Mouse (Mus musculus) C2C12 (cell line): ENCODE results near the gene Aktip.

Source experiments
- CEBPB ChIP-seq: IDR thresholded peaks from one replicate; pipeline ENCODE4 v1.6.1; 2011; ENCODE audit warnings: low read depth, mild to moderate bottlenecking, control low read depth, moderate library complexity
- CTCF ChIP-seq: IDR thresholded peaks from one replicate; pipeline ENCODE4 v1.5.1; 2011; ENCODE audit not compliant: control insufficient read depth, insufficient read depth, insufficient read length
- MAX ChIP-seq: IDR thresholded peaks from one replicate; pipeline ENCODE4 v1.6.1; 2011; ENCODE audit warnings: mild to moderate bottlenecking, control low read depth
- MYOD1 ChIP-seq: IDR thresholded peaks from one replicate; pipeline ENCODE4 v1.6.1; 2011; ENCODE audit warnings: low read depth; ENCODE audit not compliant: control insufficient read depth, insufficient read length
- USF1 ChIP-seq: IDR thresholded peaks from one replicate; pipeline ENCODE4 v1.6.1; 2011; ENCODE audit warnings: low read depth, mild to moderate bottlenecking, control low read depth, moderate library complexity

GRCm38 (mm10) chr8:91198036-91198435, 1.7 kb downstream of the Aktip start:
- TF ChIP-seq CTCF (no peak), MAX (no peak), USF1 (no peak), MYOD1 (no peak), CEBPB (no peak)
